Mouse (Mus musculus) layer of hippocampus, adult 8-10 months (tissue): ENCODE measurements around the gene Lama5. TPM values are rescaled to one million over a fixed set of nuclear protein-coding genes. Genes with fewer than 3 reads are reported as not detected.
A peak's percentile ranks its signal among the peaks of the same experiment; 100 is the strongest.

ENCODE experiments used
- DNase-seq, 2 experiments: peaks; one replicate each; pipeline ENCODE4 v3.0.0; 2022; ENCODE audit warnings: low spot score in 2 of 2
- total RNA-seq, 4 experiments: library from RNA; stranded (reverse); gene quantifications; 2 replicates each; pipeline ENCODE4 v1.2.4; 2022

The Lama5 gene
- total RNA-seq, 4 experiments from 2014 or later: 7.6 to 11.7 (median 10.2) TPM

DNA sequence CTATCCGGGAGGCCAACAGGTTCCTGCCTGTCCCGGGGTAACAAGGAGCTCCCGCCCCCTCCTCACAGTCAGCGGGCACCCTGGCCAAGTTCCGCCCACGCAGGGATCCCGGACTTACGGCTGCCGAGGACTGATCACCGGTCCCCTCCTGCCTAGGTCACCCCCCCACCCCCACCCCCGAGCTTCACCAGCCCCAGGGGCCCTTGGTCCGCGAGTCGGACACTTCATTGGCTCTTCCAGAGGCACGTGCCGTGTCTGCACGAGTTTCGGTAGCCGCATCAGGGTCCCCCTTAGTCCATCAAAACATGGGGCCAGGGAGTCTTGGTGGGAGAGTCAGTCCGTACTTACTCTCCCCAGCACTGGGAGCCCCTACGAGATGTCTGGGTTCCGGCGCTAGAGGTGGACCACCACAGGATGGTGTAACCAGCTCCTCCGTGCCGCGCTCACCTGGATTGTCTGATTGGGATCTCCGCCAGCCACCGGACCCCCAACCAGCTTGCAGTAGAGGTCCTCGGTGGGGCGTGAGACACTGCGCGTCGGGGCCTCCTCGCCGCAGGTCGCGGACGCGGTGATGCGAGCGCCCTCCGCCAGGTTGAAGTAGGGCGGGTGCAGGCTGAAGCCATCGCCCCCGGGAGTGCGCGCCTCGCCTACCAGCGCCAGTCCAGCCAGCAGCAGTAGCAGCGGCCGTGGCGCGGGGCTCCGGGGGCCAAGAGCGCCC lies 456 bp downstream of the Lama5 start:
- DNase-seq: no peak

DNA sequence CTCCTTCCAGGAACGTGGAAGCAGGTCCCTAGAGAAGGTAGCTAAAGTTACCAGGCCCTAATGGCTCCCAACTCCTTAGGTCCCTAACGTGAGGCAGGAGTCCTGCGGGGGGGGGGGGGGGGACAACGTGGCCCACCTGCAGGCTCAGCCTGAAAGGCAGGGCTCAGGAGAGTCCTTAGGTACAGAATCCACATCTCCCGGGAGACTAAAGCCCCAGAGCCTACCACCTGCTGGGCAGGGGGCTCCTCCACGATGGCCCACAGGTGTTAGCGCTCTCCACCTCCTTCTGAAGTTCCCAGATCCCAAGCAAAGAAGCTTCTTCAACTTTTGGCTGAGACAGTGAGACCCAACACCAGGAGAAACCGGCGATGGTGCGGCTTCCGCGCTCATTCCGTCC lies 1.0 kb downstream of the Lama5 start:
- DNase-seq: no peak

DNA sequence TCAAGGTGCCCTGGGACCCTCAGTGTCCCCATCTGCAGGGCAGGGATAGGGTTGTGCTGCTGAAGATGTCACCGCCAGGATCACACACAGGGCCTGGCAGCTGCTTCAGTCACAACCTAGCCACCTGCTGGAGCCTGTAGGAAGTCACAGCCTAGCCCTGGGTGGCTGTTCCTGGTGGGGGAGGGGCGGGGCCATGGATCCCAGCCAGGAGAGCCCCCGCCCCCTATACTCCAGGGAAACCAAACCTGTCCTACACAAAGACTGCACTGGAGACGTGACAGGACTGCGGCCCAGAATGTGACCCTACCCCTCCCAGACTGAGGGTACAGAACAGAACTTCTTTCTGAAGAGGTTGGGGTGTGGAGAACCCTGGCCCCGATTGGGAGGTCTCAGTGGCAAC lies 3.4 kb downstream of the Lama5 start:
- DNase-seq: no peak

DNA sequence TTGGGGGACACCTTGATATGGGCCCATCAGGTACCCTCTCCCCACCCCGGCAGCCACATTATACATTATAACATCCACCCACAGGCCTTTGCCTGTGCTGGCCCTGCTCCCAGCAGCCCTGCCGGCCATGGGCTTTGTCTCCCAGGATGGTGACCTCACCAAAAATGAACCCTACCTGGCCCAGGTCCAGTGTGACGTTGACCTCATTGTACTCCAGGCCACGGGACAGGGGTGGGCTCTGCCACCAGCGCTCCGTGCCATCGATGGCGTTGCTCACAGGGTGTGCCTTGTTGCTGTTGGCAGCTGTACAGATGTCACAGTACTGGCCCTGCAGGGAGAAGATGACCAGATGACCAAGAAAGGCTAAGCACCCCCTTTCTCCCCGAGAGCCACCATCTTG lies 4.6 kb downstream of the Lama5 start:
- no peak for DNase-seq

DNA sequence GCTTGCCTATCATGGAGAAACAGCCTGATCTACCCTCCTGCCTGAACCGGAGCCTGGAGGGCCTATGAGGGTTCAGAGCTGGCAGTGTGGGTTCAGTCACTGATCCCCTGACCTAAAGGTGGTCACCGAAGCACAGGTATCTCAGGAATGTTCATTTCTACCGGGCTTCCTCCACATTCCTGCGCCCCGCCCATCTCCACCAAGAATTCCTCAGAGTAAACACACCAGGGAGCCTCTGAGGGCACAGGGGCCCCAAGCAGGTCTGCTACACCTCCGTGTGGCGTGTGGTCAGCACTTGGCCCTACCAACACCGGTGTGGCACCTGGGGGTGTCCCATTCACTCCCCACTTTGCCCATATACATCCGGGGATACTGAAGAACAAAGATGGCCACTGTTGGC lies 5.5 kb downstream of the Lama5 start:
- no peak for DNase-seq

DNA sequence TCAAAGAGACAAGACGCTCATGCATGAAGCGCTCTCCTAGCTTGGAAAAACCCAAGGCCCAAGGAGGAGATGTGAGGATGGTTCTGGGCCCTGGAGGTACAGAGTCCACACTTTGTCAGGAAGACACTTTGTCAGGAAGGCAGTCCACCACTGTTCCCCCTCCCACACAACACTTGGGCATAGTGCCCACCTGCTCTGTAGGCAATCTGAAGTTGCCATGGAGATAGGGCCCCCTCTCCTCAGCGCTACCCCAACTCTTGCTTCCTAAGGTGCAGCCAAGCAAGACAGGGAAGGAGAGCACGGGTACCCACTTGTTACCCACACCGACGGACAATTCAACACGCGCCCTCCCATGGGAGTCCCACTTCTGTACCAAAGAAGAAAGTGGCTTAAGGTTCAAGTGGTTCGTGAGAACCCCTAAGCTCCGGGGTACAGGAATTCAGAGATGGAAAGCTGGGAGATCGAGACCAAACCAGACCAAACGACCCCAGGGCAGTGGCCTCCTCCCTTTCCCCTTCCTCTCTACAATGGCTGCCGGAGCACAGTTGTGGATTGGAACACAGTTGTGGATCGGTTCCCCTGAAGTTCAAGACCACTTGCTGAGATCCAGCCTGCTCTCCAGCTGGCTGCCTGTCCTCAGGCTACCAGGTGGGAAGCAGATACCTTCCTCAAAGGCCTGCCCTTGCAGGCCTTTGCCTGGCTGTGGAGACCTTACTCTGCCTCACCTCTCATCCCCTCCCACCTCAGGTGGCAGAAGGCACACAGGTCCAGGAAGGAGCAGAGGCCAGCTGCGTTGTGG lies 6.3 kb downstream of the Lama5 start:
- DNase-seq: no peak

DNA sequence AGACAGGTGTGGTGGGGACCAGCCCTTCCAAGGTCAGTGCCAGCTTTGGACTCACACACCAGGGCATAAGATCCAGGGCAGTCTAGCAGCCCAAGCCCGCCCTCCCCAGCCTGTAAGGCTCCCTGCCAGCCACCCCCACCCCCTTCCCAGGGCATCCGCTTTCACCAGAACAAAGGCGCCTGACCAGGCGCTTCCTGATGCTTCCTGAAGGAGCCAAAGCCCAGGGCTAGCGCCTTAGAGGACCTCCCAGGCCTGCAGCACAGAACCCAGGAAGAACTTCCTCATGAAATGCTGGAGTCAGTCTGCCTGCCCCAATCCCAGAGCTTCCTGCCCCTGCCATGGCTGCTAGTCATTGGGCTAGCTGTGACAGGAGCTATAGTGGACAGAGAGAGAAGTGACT lies 7.0 kb downstream of the Lama5 start:
- DNase-seq: no peak

DNA sequence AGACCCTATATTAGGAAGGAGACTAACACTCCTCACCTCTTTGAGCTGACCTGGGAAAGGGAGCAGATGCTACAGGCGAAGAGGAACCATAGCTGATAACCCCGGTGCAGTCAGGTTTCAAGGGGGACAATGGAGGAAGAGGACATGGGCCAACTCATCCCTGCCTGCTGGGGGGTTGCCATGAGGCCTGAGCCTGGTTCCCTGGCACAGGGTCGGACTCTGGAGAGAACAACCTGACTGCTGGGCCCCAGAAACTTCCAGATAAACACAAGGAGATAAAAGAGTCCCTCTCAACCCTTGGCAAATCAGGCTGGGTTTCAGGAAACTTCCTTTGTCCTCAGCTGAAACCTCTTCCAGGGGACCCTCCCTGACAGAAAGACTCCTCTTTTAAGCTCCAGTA lies 7.4 kb downstream of the Lama5 start:
- no peak for DNase-seq

DNA sequence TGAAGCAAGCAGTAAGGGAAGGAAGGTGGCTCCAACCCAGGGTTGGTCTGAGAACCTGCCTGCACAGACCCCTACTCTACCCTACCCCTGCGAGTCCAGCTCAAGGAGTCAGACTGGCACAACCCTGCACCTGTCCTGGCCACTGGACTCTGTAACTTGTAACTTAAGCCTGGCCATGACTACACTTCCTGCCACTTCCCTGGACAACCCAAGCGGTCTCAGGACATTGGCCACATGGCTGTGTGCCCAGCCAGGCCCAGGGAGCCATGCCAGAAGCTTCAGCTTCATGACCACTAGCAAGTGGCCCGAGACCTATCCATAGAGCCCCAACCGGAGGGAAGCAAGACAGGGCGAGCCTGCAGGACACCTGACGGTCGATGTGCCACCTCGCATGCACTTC lies 8.1 kb downstream of the Lama5 start:
- DNase-seq: peak in 1 of 2 experiments; percentile 46

DNA sequence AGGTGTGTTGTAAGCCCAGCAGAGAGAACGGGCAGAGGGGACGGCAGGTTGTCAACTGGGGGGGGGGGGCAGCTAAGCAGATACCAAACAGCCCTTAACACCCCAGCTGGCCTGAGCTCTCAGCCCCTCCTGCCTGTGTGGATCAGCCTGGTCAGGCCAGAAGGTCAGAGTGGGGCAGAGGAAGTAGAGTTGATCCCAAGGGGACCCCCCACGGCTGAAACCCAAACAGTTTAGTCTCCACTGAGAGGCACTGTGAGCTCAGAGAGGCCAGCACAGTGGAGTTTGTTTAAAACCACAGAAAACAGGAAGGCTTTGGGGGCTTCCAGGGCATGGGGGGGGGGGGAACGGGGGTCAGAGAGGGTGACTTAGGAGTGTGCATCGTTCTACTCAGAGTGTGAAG lies 8.7 kb downstream of the Lama5 start:
- no peak for DNase-seq

DNA sequence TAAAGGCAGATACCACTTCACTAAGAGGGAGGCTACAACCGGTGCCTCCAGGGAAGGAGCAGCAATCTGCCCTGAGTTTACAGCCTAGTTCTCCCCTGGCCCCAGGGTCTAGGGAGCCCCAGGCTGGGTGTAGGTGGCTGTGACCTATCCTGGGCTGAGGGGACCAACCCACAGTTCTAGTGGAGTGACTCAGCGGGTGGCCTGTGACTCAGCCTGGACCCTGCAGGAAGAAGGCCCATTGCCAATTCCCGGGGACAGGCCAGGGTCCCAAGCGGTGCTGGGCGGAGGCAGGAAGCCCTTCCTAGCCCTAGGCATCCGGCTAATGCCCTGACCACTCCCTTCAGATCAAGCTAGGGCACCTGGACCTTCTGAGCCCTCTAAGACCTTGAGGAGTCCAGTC lies 9.7 kb downstream of the Lama5 start:
- no peak for DNase-seq

DNA sequence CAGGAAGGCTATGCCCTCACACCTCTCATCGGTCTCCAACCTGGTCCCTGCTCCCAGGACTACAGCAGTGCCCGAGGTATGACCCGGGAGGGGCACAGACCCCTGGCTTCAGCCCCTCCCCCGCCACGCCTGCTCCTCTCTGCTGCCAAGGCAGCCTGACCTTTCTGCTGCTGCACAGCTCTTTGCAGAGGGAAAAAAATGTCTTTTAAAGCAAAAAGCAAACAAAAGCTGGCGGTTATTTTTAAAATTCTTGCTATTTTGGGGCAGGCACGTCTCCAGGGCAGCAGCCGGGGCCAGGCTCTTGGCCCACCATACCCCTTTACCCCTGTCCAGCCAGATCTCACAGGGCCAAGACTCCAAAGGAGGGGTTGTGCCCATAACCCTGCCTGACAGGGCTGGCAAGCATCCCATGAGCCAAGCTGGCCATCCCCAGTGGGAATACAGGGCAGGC lies 10.6 kb downstream of the Lama5 start:
- no peak for DNase-seq

DNA sequence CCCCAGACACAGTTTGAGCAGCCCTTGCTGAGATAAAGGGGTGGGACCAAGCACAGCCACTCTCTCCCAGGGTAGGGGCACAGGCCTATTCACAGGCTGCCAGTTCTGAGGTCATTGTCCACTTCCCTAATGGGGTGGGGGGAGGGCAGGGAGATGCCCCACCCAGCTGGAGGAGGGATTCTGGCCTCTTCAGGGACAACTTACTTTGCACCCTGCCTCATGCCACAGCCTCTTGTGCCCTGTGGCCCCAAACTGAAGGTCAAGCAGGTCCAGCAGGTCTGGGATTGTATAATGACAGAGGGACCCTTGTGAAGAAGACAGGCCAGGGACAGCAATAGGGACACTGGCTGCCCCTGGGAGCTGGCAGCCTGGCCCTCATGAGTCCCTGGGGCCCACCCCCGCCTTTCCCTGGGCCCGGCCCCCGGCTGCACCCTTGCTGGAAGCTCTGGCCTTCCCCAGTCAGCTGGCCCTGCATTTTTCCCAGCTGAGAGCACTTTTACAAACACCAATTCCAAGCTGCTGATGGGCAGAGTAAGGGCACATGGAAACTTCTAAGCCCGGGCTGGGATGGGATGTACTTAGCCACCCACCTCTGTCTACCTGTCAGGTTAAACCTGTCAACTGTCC lies 11.2 kb downstream of the Lama5 start:
- DNase-seq: no peak

DNA sequence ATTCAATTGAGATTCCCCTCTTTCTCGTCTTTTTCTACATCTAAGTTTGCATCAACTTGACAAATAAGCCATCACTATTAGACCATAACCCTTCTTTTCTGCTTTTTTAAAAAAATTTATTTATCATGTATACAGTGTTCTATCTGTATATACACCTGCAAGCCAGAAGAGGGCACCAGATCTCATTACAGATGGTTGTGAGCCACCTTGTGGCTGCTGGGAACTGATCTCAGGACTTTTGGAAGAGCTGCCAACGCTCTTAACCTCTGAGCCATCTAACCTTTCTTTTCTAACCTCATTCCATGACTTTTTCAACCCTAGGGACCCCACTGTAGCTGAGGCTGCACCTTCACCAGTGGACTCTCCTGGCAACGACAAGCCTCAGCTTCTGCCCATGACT lies 13.4 kb downstream of the Lama5 start:
- no peak for DNase-seq

DNA sequence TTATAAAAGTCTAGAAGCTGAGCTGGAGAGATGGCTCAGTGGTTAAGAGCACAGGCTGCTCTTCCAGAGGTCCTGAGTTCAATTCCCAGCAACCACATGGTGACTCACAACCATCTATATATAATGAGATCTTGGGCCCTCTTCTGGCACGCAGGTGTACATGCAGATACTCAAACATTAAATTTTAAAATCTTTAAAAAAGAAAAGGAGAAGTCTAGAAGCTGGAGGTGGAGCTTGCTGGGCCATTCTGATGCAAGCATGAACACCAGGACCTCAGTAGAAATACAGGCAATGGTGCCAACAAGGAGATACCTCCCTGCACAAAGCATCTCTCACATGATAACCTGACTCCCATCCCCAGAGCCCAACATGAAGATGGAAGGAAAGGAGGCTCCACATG lies 16.7 kb downstream of the Lama5 start:
- DNase-seq: no peak

DNA sequence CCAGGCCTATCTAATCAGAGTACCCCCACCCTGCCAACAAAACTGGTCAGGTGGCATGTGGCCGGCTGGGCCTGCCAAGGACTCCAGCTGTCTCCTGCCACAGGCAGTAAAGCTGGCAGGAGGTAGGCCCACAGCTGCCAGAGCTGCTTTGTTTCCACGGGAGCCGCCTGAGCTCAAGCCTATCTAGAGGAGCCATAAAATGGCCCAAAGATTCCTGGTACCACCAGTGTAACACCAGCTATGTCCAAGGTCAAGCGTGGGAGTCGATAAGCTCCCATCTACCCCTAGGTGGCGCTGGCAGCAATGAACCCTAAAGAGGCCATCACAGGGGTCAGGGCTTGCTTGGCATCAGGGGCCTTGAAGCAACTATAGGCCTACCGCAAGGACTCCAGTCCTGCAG lies 17.8 kb downstream of the Lama5 start:
- no peak for DNase-seq

DNA sequence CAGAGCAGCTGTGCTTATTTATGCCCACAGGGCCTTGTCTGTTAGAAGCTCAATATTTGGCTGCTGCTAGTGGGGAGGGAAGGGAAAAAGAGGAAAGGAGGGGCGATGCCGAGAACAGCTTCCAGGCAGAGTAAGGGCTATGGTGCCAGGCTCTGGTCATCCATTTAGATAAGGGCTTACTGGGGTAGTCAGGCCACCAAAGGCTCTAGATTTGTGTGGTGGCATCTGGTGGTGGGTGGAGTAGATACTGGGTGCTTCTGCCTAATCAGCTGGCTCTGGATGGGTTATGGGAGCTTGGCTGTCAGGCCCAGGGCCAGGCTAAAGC lies 19.7 kb downstream of the Lama5 start:
- no peak for DNase-seq

DNA sequence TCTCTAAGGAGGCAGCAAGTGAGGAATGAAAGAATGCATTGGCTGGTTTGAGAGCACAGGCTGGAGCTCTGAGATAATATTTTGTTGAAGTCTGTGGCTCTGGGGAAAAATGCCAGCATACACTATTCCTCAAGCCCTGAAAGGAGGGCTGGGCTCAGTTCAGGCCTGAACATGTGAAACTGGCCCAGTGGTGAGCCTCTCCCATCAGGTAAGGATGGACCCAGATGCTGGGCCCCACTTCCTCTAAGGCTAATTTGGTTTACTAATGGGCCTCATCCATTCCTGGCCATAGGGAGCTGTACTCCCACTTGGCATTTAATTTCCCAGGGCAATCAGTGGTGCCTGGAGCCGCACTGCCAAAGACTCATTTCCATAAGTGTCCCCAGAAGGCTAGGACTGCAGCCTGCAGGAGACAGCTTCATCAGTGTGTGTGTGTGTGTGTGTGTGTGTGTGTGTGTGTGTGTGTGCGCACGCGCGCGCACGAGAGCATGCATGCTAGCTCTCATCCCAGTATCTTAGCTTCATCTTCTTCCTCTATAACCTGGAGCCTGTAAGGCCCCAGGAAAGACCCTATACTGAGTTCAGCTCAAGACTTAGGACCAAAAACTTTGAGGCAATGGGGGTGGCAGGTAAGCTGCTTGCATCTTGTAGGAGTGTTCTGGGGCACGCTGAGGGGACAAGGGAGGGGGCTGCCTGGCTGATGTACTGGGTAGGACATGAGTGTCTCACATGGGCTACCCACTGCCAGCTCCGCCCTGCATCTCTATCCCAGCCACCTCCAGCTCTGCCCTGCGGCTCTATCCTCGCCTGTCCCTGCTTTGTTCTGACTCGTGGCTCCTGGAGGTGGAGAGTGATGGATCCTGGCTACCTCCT lies 20.3 kb downstream of the Lama5 start:
- no peak for DNase-seq

DNA sequence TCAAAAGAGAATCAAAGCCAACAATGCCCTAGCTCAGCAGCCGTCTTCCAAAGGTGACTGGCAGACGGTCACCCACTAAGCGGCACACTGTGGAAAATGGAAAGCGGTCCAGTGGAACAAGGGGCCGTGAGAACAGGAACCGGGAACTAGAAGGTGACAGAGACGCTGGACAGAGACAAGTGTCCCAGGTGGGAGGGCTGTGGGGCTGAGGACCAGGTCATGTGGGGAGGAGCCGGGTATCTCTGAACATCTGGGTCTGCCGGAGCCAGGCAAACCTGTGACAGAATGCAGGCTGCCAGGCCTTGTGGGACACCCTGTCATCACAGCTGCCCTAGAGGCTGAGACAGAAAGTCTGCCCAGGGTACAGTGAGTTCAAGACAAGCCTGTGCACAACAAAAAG lies 21.2 kb downstream of the Lama5 start:
- no peak for DNase-seq

DNA sequence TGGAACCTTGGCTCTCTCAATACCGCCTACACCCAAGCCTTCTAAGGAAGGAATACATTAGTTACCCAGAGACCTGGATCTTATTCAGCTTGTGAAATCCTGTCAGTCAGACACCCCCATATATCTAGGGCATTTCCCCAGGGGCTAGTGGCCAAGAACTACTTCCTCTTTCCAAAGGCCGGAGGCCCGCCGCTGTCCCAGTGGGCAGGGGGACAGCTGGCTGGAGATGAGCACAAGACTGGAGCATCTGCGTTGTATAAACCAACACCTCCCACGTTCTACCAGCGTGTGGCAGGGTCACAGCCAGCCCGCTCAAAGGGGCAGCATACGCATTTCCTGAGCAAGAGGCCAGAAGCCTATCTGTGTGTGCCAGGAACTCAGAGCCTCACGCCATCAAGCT lies 22.9 kb downstream of the Lama5 start:
- no peak for DNase-seq

DNA sequence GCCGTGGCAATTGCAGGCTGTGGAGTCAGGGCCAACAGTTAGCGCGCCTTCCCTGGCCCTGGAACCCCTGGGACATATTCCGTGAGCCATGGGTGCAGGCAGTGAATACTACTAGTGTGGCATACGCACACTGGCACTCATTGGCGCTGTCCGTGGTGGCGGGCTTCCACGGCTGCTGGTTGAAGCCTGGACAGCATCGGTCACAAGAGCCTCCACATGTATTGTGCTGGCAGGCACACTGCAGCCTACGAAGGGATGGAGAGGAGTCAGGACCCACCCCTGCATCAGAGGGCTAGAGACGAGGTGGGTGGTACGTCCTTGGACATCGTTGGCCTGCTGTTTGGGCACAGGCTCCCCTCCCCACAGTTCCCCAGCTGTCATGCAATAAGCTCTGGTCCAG lies 23.4 kb downstream of the Lama5 start:
- DNase-seq: no peak

DNA sequence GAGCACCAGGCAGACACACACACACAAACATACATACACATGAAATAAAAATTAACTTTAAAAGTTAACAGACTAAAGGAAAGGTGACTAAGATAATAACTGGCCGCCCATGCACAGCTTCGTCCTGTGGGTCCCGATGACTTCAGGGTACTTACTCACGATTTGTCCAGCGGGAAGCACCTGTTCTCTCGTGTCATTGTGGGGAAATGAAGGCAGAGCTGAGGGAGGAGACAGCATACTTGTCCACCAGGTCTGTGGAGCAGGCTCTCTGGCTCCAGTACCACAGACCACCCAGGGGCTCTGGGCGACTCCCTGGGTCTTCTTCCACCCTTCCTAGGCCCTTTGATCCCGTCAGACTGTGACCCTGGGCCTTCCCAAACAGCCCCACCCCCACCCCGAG lies 24.4 kb downstream of the Lama5 start:
- no peak for DNase-seq
